Mouse (Mus musculus): ENCODE measurements around the gene Ajm1. TPM values are rescaled to one million over a fixed set of nuclear protein-coding genes. Genes with fewer than 3 reads are reported as not detected.
A peak's percentile ranks its signal among the peaks of the same experiment; 100 is the strongest.

Ajm1 gene
- polyA plus RNA-seq, 1 experiment from 2014 or later, result 0.28 TPM

GRCm38 (mm10) chr2:25588227-25588907 is 6.8 kb upstream of the Ajm1 start:
- DNase-seq (ENCODE audit: low spot score) (no peak), ATAC-seq (replicated peaks; ENCODE audit: low FRiP score) (no peak)
- 93% methylated on average over 8 of the region's 8 CpGs for WGBS
- Histone ChIP-seq H3K4me3 (ENCODE audit: low read depth, low read length) (no peak overlapping the region), H3K4me2 (ENCODE audit: low read depth, low read length, severe bottlenecking) (no peak overlapping the region), H3K27ac (ENCODE audit: low read depth, low read length) (no peak overlapping the region), H3K36me3 (ENCODE audit: control insufficient read depth, insufficient read depth, low read length) (peaks cover 10% of the 10 kb centered on the region), H3K27me3 (ENCODE audit: control insufficient read depth, insufficient read depth, low read length) (no peaks in the 10 kb centered on the region), H3K9ac (ENCODE audit: low read length) (no peak overlapping the region), H3K9me3 (ENCODE audit: control insufficient read depth, low read length) (no peaks in the 10 kb centered on the region), H3K4me1 (replicated peaks; ENCODE audit: control insufficient read depth, insufficient read depth, low read length) (no peaks in the 10 kb centered on the region)

GRCm38 (mm10) chr2:25587290-25587689 is 5.7 kb upstream of the Ajm1 start:
- 91% methylated on average over 8 of the region's 8 CpGs for WGBS
- no peak for DNase-seq (ENCODE audit: low spot score)
- H3K9me3 ChIP-seq (ENCODE audit: control insufficient read depth, low read length), result no peaks in the 10 kb centered on the region
- no peak overlapping the region for H3K4me2 ChIP-seq (ENCODE audit: low read depth, low read length, severe bottlenecking)
- no peak overlapping the region for H3K9ac ChIP-seq (ENCODE audit: low read length)
- H3K27ac ChIP-seq (ENCODE audit: low read depth, low read length), result no peak overlapping the region
- no peak overlapping the region for H3K4me3 ChIP-seq (ENCODE audit: low read depth, low read length)
- peaks cover 4% of the 10 kb centered on the region for H3K36me3 ChIP-seq (ENCODE audit: control insufficient read depth, insufficient read depth, low read length)
- no peaks in the 10 kb centered on the region for H3K27me3 ChIP-seq (ENCODE audit: control insufficient read depth, insufficient read depth, low read length)
- no peak for ATAC-seq (replicated peaks; ENCODE audit: low FRiP score)
- no peaks in the 10 kb centered on the region for H3K4me1 ChIP-seq (replicated peaks; ENCODE audit: control insufficient read depth, insufficient read depth, low read length)

GRCm38 (mm10) chr2:25585601-25586000 is 4.0 kb upstream of the Ajm1 start:
- Histone ChIP-seq H3K4me3 (ENCODE audit: low read depth, low read length) (no peak overlapping the region), H3K27ac (ENCODE audit: low read depth, low read length) (no peak overlapping the region), H3K4me2 (ENCODE audit: low read depth, low read length, severe bottlenecking) (no peak overlapping the region), H3K27me3 (ENCODE audit: control insufficient read depth, insufficient read depth, low read length) (peaks cover 8% of the 10 kb centered on the region), H3K9ac (ENCODE audit: low read length) (no peak overlapping the region), H3K4me1 (replicated peaks; ENCODE audit: control insufficient read depth, insufficient read depth, low read length) (peaks cover 4% of the 10 kb centered on the region; the same call in 1 of the 2 replicates), H3K9me3 (ENCODE audit: control insufficient read depth, low read length) (no peaks in the 10 kb centered on the region), H3K36me3 (ENCODE audit: control insufficient read depth, insufficient read depth, low read length) (peaks cover 2% of the 10 kb centered on the region; the same call in 1 of the 2 replicates)
- DNase-seq (ENCODE audit: low spot score) (no peak), ATAC-seq (replicated peaks; ENCODE audit: low FRiP score) (no peak)
- WGBS, result 90% methylated on average over 3 of the region's 3 CpGs

GRCm38 (mm10) chr2:25584856-25585255 is 3.3 kb upstream of the Ajm1 start:
- no peaks in the 10 kb centered on the region for H3K9me3 ChIP-seq (ENCODE audit: control insufficient read depth, low read length)
- H3K9ac ChIP-seq (ENCODE audit: low read length), result no peak overlapping the region
- peaks cover 4% of the 10 kb centered on the region; the same call in 1 of the 2 replicates for H3K4me1 ChIP-seq (replicated peaks; ENCODE audit: control insufficient read depth, insufficient read depth, low read length)
- H3K27ac ChIP-seq (ENCODE audit: low read depth, low read length), result no peak overlapping the region
- H3K36me3 ChIP-seq (ENCODE audit: control insufficient read depth, insufficient read depth, low read length), result peaks cover 2% of the 10 kb centered on the region; the same call in 1 of the 2 replicates
- H3K4me2 ChIP-seq (ENCODE audit: low read depth, low read length, severe bottlenecking), result no peak overlapping the region
- H3K4me3 ChIP-seq (ENCODE audit: low read depth, low read length), result no peak overlapping the region
- WGBS, result 82% methylated on average over 4 of the region's 4 CpGs
- peaks cover 16% of the 10 kb centered on the region for H3K27me3 ChIP-seq (ENCODE audit: control insufficient read depth, insufficient read depth, low read length)
- ATAC-seq (replicated peaks; ENCODE audit: low FRiP score), result no peak
- DNase-seq (ENCODE audit: low spot score), result no peak

GRCm38 (mm10) chr2:25584152-25584551 is 2.6 kb upstream of the Ajm1 start:
- H3K4me2 ChIP-seq (ENCODE audit: low read depth, low read length, severe bottlenecking), result no peak overlapping the region
- H3K4me3 ChIP-seq (ENCODE audit: low read depth, low read length), result no peak overlapping the region
- peaks cover 23% of the 10 kb centered on the region for H3K27me3 ChIP-seq (ENCODE audit: control insufficient read depth, insufficient read depth, low read length)
- DNase-seq (ENCODE audit: low spot score), result no peak
- H3K4me1 ChIP-seq (replicated peaks; ENCODE audit: control insufficient read depth, insufficient read depth, low read length), result peaks cover 8% of the 10 kb centered on the region; the same call in 1 of the 2 replicates
- H3K9me3 ChIP-seq (ENCODE audit: control insufficient read depth, low read length), result no peaks in the 10 kb centered on the region
- WGBS, result 98% methylated on average over 3 of the region's 3 CpGs
- peaks cover 2% of the 10 kb centered on the region; the same call in 1 of the 2 replicates for H3K36me3 ChIP-seq (ENCODE audit: control insufficient read depth, insufficient read depth, low read length)
- no peak for ATAC-seq (replicated peaks; ENCODE audit: low FRiP score)
- no peak overlapping the region for H3K27ac ChIP-seq (ENCODE audit: low read depth, low read length)
- H3K9ac ChIP-seq (ENCODE audit: low read length), result no peak overlapping the region

GRCm38 (mm10) chr2:25583571-25583970 is 2.0 kb upstream of the Ajm1 start:
- Histone ChIP-seq H3K36me3 (ENCODE audit: control insufficient read depth, insufficient read depth, low read length) (peaks cover 2% of the 10 kb centered on the region; the same call in 1 of the 2 replicates), H3K27me3 (ENCODE audit: control insufficient read depth, insufficient read depth, low read length) (peaks cover 29% of the 10 kb centered on the region), H3K4me1 (replicated peaks; ENCODE audit: control insufficient read depth, insufficient read depth, low read length) (peaks cover 8% of the 10 kb centered on the region; the same call in 1 of the 2 replicates), H3K27ac (ENCODE audit: low read depth, low read length) (no peak overlapping the region), H3K4me3 (ENCODE audit: low read depth, low read length) (no peak overlapping the region), H3K9me3 (ENCODE audit: control insufficient read depth, low read length) (no peaks in the 10 kb centered on the region), H3K4me2 (ENCODE audit: low read depth, low read length, severe bottlenecking) (no peak overlapping the region), H3K9ac (ENCODE audit: low read length) (no peak overlapping the region)
- DNase-seq (ENCODE audit: low spot score), result no peak
- ATAC-seq (replicated peaks; ENCODE audit: low FRiP score), result no peak
- WGBS, result 71% methylated on average over 4 of the region's 4 CpGs

- DNase-seq (ENCODE audit: low spot score) (no peak), ATAC-seq (replicated peaks; ENCODE audit: low FRiP score) (0 out of 2 replicates have a peak, but pooled peaks have one; percentile 19)
- Histone ChIP-seq H3K9me3 (ENCODE audit: control insufficient read depth, low read length) (no peaks in the 10 kb centered on the region), H3K4me1 (replicated peaks; ENCODE audit: control insufficient read depth, insufficient read depth, low read length) (peaks cover 8% of the 10 kb centered on the region; the same call in 1 of the 2 replicates), H3K4me2 (ENCODE audit: low read depth, low read length, severe bottlenecking) (no peak overlapping the region), H3K9ac (ENCODE audit: low read length) (no peak overlapping the region), H3K36me3 (ENCODE audit: control insufficient read depth, insufficient read depth, low read length) (peaks cover 2% of the 10 kb centered on the region; the same call in 1 of the 2 replicates), H3K27me3 (ENCODE audit: control insufficient read depth, insufficient read depth, low read length) (peaks cover 33% of the 10 kb centered on the region), H3K4me3 (ENCODE audit: low read depth, low read length) (no peak overlapping the region), H3K27ac (ENCODE audit: low read depth, low read length) (no peak overlapping the region)
- WGBS, result 84% methylated on average over 6 of the region's 6 CpGs
Observed at GRCm38 (mm10) chr2:25583120-25583481, 1.5 kb upstream of the Ajm1 start.

- Histone ChIP-seq H3K27me3 (ENCODE audit: control insufficient read depth, insufficient read depth, low read length) (peaks cover 38% of the 10 kb centered on the region), H3K4me2 (ENCODE audit: low read depth, low read length, severe bottlenecking) (no peak overlapping the region), H3K9ac (ENCODE audit: low read length) (no peak overlapping the region), H3K36me3 (ENCODE audit: control insufficient read depth, insufficient read depth, low read length) (peaks cover 2% of the 10 kb centered on the region; the same call in 1 of the 2 replicates), H3K27ac (ENCODE audit: low read depth, low read length) (no peak overlapping the region), H3K9me3 (ENCODE audit: control insufficient read depth, low read length) (no peaks in the 10 kb centered on the region), H3K4me3 (ENCODE audit: low read depth, low read length) (no peak overlapping the region), H3K4me1 (replicated peaks; ENCODE audit: control insufficient read depth, insufficient read depth, low read length) (peaks cover 11% of the 10 kb centered on the region)
- 57% methylated on average over 12 of the region's 12 CpGs for WGBS
- DNase-seq (ENCODE audit: low spot score) (peak; percentile 62), ATAC-seq (replicated peaks; ENCODE audit: low FRiP score) (no peak; the same call in 1 of the 2 replicates)
Observed at GRCm38 (mm10) chr2:25582466-25583119, 1.0 kb upstream of the Ajm1 start.
